Mouse (Mus musculus) lung, postnatal 0 days (tissue): Measurements from ENCODE around the gene Gpr142. TPM values are rescaled to one million over a fixed set of nuclear protein-coding genes. Genes with fewer than 3 reads are reported as not detected.

Source experiments
- ATAC-seq: fragments of 200-750 bp; cut with Nextera tagmentation; 2 replicates; pipeline ENCODE4 v1.8.0; 2017; ENCODE audit warnings: moderate library complexity
- DNase-seq: peaks from one replicate; pipeline ENCODE4 v3.0.0-alpha.2; 2016; ENCODE audit warnings: low spot score
- H3K27ac ChIP-seq: fragments of 300-500 bp; sonication (generic); 2 replicates; pipeline ENCODE4 v1.5.1; 2014; ENCODE audit warnings: antibody characterized with exemption, mild to moderate bottlenecking, low read length, mixed read lengths
- H3K27me3 ChIP-seq: fragments of 300-500 bp; sonication (generic); replicated peaks from 2 replicates; pipeline ENCODE4 v1.6.1; 2014; ENCODE audit warnings: low read length, mixed read lengths; ENCODE audit not compliant: insufficient read depth
- H3K36me3 ChIP-seq: fragments of 300-500 bp; sonication (generic); 2 replicates; pipeline ENCODE4 v1.6.1; 2014; ENCODE audit warnings: low read length, mixed read lengths; ENCODE audit not compliant: insufficient read depth
- H3K4me1 ChIP-seq: fragments of 300-500 bp; sonication (generic); 2 replicates; pipeline ENCODE4 v1.6.1; 2014; ENCODE audit warnings: antibody characterized with exemption, low read depth, low read length, mixed read lengths; ENCODE audit not compliant: insufficient read depth
- H3K4me2 ChIP-seq: fragments of 300-500 bp; sonication (generic); replicated peaks from 2 replicates; pipeline ENCODE4 v1.6.1; 2014; ENCODE audit warnings: low read depth, mild to moderate bottlenecking, low read length, moderate library complexity, mixed read lengths
- H3K4me3 ChIP-seq: fragments of 300-500 bp; sonication (generic); 2 replicates; pipeline ENCODE4 v1.5.1; 2014; ENCODE audit warnings: low read depth, low read length
- H3K9ac ChIP-seq: fragments of 300-500 bp; sonication (generic); replicated peaks from 2 replicates; pipeline ENCODE4 v1.6.1; 2014; ENCODE audit warnings: low read depth, mild to moderate bottlenecking
- H3K9me3 ChIP-seq: fragments of 300-500 bp; sonication (generic); 2 replicates; pipeline ENCODE4 v1.6.1; 2016; ENCODE audit warnings: low read length, mixed read lengths
- CTCF ChIP-seq: IDR thresholded peaks from 2 replicates; pipeline ENCODE4 v1.5.1; 2016; ENCODE audit warnings: antibody characterized with exemption, mild to moderate bottlenecking
- EP300 ChIP-seq: IDR thresholded peaks from 2 replicates; pipeline ENCODE4 v1.6.1; 2016; ENCODE audit warnings: antibody characterized with exemption, mild to moderate bottlenecking, control low read depth
- WGBS: fragments of 180-500 bp; shearing (Covaris S2); extraction: QIAGEN DNeasy Blood & Tissue Kit; methylation state at CpG from one replicate; pipeline ENCODE4 v1.1.7; 2014; 5-methylcytosine and 5-hydroxymethylcytosine counted together
- polyA plus RNA-seq: library from polyadenylated mRNA; unstranded; fragments of >200 nt; fragmentation: Nextera tagmentation; extraction: Ambion mirVana; gene quantifications from 2 replicates; pipeline ENCODE4 v1.2.1, GENCODE M21; 2015

The Gpr142 gene
- polyA plus RNA-seq, 1 experiment from 2014 or later, result not detected

GRCm38 (mm10) chr11:114807025-114807424, 8.3 kb downstream of the Gpr142 start:
- no peaks in the 10 kb centered on the region for H3K27me3 ChIP-seq
- WGBS, result 68% methylated on average over 2 of the region's 2 CpGs
- no peak overlapping the region for H3K27ac ChIP-seq
- H3K4me2 ChIP-seq, result no peak overlapping the region
- no peaks in the 10 kb centered on the region for H3K4me1 ChIP-seq
- H3K36me3 ChIP-seq, result no peaks in the 10 kb centered on the region
- no peak overlapping the region for H3K4me3 ChIP-seq
- H3K9ac ChIP-seq, result no peak overlapping the region
- no peaks in the 10 kb centered on the region for H3K9me3 ChIP-seq
- ATAC-seq (no peak), DNase-seq (no peak)
- no peak for TF ChIP-seq CTCF
- no peak for TF ChIP-seq EP300

- Histone ChIP-seq H3K4me1 (no peaks in the 10 kb centered on the region), H3K36me3 (no peaks in the 10 kb centered on the region), H3K27ac (no peak overlapping the region), H3K9me3 (no peaks in the 10 kb centered on the region), H3K4me3 (no peak overlapping the region), H3K4me2 (no peak overlapping the region), H3K9ac (no peak overlapping the region), H3K27me3 (no peaks in the 10 kb centered on the region)
- ATAC-seq (peak; percentile 17; the same call in 1 of the 2 replicates), DNase-seq (no peak)
- TF ChIP-seq EP300 (no peak), CTCF (no peak)
- 19% methylated on average over 13 of the region's 14 CpGs for WGBS
These were observed 9.1 kb downstream of the Gpr142 start for GRCm38 (mm10) chr11:114807686-114808427.

GRCm38 (mm10) chr11:114809371-114809770, 10.6 kb downstream of the Gpr142 start:
- Histone ChIP-seq H3K36me3 (no peaks in the 10 kb centered on the region), H3K4me3 (no peak overlapping the region), H3K4me2 (no peak overlapping the region), H3K27ac (no peak overlapping the region), H3K9me3 (no peaks in the 10 kb centered on the region), H3K27me3 (no peaks in the 10 kb centered on the region), H3K4me1 (no peaks in the 10 kb centered on the region), H3K9ac (no peak overlapping the region)
- ATAC-seq, result no peak
- 77% methylated on average over 1 of the region's 1 CpGs for WGBS
- TF ChIP-seq CTCF (peak; percentile 38), EP300 (no peak)
- no peak for DNase-seq

- Histone ChIP-seq H3K9ac (no peak overlapping the region), H3K36me3 (no peaks in the 10 kb centered on the region), H3K27ac (no peak overlapping the region), H3K4me1 (no peaks in the 10 kb centered on the region), H3K4me3 (no peak overlapping the region), H3K4me2 (no peak overlapping the region), H3K27me3 (no peaks in the 10 kb centered on the region), H3K9me3 (no peaks in the 10 kb centered on the region)
- ATAC-seq (no peak), DNase-seq (no peak)
- 26% methylated on average over 4 of the region's 4 CpGs for WGBS
- TF ChIP-seq CTCF, result no peak
- TF ChIP-seq EP300, result no peak
These were observed 11.6 kb downstream of the Gpr142 start for GRCm38 (mm10) chr11:114810344-114810743.

DNA sequence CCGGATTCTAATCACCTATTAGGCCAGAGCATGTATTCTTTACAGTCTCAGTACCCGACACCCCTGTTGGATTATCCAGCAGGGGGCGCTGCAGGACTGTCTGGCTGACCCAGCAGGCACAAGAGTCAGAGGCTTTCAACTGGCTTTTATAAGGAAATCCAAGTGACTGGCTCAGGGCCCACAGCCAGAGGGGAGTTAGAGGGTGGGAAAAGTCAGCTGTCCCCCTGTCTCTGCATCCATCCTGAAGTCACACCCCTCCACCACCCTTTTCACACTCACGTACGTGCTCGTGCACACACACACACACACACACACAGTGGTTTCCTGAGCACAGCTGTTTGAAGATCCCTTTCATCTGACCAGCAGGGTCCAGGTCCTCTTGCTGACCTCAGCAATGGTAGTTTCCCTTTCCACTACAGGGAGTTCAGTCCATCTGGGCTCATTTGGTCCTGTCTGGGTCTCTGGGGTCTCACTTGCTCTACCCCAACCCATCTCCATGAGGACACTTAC, 14.1 kb downstream of the Gpr142 start:
- Histone ChIP-seq H3K36me3 (no peaks in the 10 kb centered on the region), H3K4me2 (no peak overlapping the region), H3K9ac (no peak overlapping the region), H3K27ac (no peak overlapping the region), H3K4me1 (no peaks in the 10 kb centered on the region), H3K9me3 (no peaks in the 10 kb centered on the region), H3K4me3 (no peak overlapping the region), H3K27me3 (no peaks in the 10 kb centered on the region)
- WGBS, result 13% methylated on average over 6 of the region's 6 CpGs
- ATAC-seq (peak; percentile 82), DNase-seq (peak; percentile 88)
- TF ChIP-seq EP300, result no peak
- TF ChIP-seq CTCF, result peak; percentile 94

DNA sequence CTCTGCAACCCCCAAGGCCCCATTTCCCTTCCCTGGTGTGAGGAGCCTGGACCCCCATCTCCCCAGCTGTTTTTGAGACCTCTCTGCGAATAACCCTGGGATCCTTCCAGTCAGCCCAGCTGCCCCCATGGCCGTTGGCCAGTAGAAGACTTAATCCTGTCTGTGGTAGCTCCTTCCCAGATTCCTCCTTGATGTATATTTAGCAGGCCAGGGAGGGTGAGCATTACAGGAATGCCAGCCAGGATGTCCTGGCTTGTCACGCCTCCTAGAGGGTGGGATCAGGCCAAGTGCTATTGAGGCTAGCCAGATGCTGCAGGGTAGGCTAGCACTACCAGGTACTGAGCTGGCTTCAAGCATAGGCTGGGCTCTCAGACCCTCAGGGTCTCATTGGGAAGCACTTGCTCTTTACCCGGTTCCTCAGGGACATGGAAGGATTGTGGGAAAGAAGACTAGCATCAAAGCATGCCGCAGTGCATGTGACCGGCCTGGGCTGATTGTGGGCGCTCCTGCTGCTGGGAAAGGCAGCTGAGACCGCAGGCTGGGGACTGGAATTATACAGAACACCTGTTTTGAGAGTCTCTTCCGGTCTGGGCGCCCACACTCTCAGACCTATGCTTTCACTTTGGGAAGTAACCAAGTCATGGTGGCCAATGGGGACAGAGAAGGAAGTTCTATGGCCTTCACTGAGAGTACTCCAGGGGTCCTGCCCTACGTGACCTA, 16.3 kb downstream of the Gpr142 start:
- ATAC-seq, result no peak
- no peaks in the 10 kb centered on the region for H3K27me3 ChIP-seq
- no peaks in the 10 kb centered on the region for H3K9me3 ChIP-seq
- H3K9ac ChIP-seq, result no peak overlapping the region
- no peak for DNase-seq
- no peaks in the 10 kb centered on the region for H3K36me3 ChIP-seq
- no peak overlapping the region for H3K27ac ChIP-seq
- TF ChIP-seq CTCF (no peak), EP300 (no peak)
- H3K4me2 ChIP-seq, result no peak overlapping the region
- H3K4me1 ChIP-seq, result no peaks in the 10 kb centered on the region
- no peak overlapping the region for H3K4me3 ChIP-seq
- 62% methylated on average over 11 of the region's 11 CpGs for WGBS
